Comparison of ENCODE assay signal across 21 mouse cellular contexts in genomic region chr11:86381478-86382091, GRCm38 (mm10). TPM values are rescaled to one million over a fixed set of nuclear protein-coding genes. Genes with fewer than 3 reads are reported as not detected.
DNase-seq lines count a peak whose midpoint lies in the region; ATAC-seq and TF ChIP-seq lines count a peak whose summit lies in the region.
"Had no signal": no experiment of that assay in that cellular context is flagged by ENCODE, and none has a peak within 500 bp of the region (broad histone marks: within the 10 kb centered on the region; RNA-seq: fewer than 3 reads in every experiment).

No protein-coding gene starts in this region.

- WGBS in midbrain, embryonic 11.5 days, result 85% methylated on average over 5 of the region's 5 CpGs
- WGBS in midbrain, embryonic 13.5 days, result 84% methylated on average over 5 of the region's 5 CpGs
- 82% methylated on average over 5 of the region's 5 CpGs for WGBS in limb, embryonic 10.5 days

- no peaks in the 10 kb centered on the region for H3K9me3 ChIP-seq in midbrain, embryonic 11.5 days (ENCODE audit: control insufficient read depth, low read length)
- H3K9me3 ChIP-seq in midbrain, embryonic 13.5 days, result no peaks in the 10 kb centered on the region
- no peaks in the 10 kb centered on the region for H3K9me3 ChIP-seq in limb, embryonic 10.5 days (replicated peaks)
- H3K9me3 ChIP-seq: embryonic facial prominence, embryonic 13.5 days; forebrain, embryonic 13.5 days; heart, embryonic 13.5 days; hindbrain, embryonic 12.5 days; intestine, embryonic 15.5 days; neural tube, embryonic 12.5 days had no signal

- no peaks in the 10 kb centered on the region for H3K4me1 ChIP-seq in midbrain, embryonic 11.5 days (ENCODE audit: control insufficient read depth, insufficient read depth, low read length)
- peaks cover 2% of the 10 kb centered on the region; the same call in 1 of the 2 replicates for H3K4me1 ChIP-seq in midbrain, embryonic 13.5 days (replicated peaks)
- H3K4me1 ChIP-seq in bone marrow macrophage, adult 2 months (ENCODE audit: control insufficient read depth, insufficient read depth, low read length), result peaks cover 23% of the 10 kb centered on the region
- H3K4me1 ChIP-seq in limb, embryonic 10.5 days, result peaks cover 13% of the 10 kb centered on the region; the same call in 1 of the 2 replicates
- H3K4me1 ChIP-seq: neural tube, embryonic 12.5 days had no signal

- H3K27me3 ChIP-seq in midbrain, embryonic 11.5 days (ENCODE audit: control insufficient read depth, insufficient read depth, low read length), result no peaks in the 10 kb centered on the region
- H3K27me3 ChIP-seq in midbrain, embryonic 13.5 days, result no peaks in the 10 kb centered on the region
- H3K27me3 ChIP-seq in limb, embryonic 10.5 days (ENCODE audit: low read depth, poor library complexity, severe bottlenecking), result no peaks in the 10 kb centered on the region
- H3K27me3 ChIP-seq: embryonic facial prominence, embryonic 13.5 days; forebrain, embryonic 13.5 days; heart, embryonic 13.5 days; hindbrain, embryonic 12.5 days; intestine, embryonic 15.5 days; neural tube, embryonic 12.5 days had no signal

- no peaks in the 10 kb centered on the region for H3K36me3 ChIP-seq in midbrain, embryonic 11.5 days (ENCODE audit: control insufficient read depth, insufficient read depth, low read length)
- H3K36me3 ChIP-seq in midbrain, embryonic 13.5 days, result no peaks in the 10 kb centered on the region
- no peaks in the 10 kb centered on the region for H3K36me3 ChIP-seq in limb, embryonic 10.5 days
- H3K36me3 ChIP-seq: embryonic facial prominence, embryonic 13.5 days; heart, embryonic 13.5 days; hindbrain, embryonic 12.5 days; intestine, embryonic 15.5 days; neural tube, embryonic 12.5 days had no signal

- no peak overlapping the region for H3K4me3 ChIP-seq in midbrain, embryonic 11.5 days (ENCODE audit: low read depth, low read length)
- no peak overlapping the region for H3K4me3 ChIP-seq in midbrain, embryonic 13.5 days (replicated peaks)
- H3K4me3 ChIP-seq in bone marrow macrophage, adult 2 months (ENCODE audit: insufficient read depth, low read length), result no peak overlapping the region
- H3K4me3 ChIP-seq in limb, embryonic 10.5 days, result no peak overlapping the region
- H3K4me3 ChIP-seq: embryonic facial prominence, embryonic 13.5 days; forebrain, embryonic 13.5 days; heart, embryonic 13.5 days; hindbrain, embryonic 12.5 days; intestine, embryonic 15.5 days; neural tube, embryonic 12.5 days had no signal

- no peak for ATAC-seq in midbrain, embryonic 11.5 days (ENCODE audit: low FRiP score)
- no peak for ATAC-seq in midbrain, embryonic 13.5 days
- ATAC-seq in activated CD4-positive, CD25-positive, alpha-beta regulatory T cell, adult 4 months, result no peak
- ATAC-seq: forebrain, embryonic 13.5 days; midbrain, embryonic 16.5 days had no signal

- no peak for TF ChIP-seq POLR2A in bone marrow macrophage, adult 2 months (IDR thresholded peaks at IDR 0.05; ENCODE audit: borderline replicate concordance, low read depth, low read length)

- no peak for TF ChIP-seq CTCF in bone marrow macrophage, adult 2 months (IDR thresholded peaks at IDR 0.05; ENCODE audit: low read depth, low read length)

- no peak overlapping the region for H3K4me2 ChIP-seq in midbrain, embryonic 11.5 days
- H3K4me2 ChIP-seq in midbrain, embryonic 13.5 days (replicated peaks), result no peak overlapping the region
- H3K4me2 ChIP-seq: embryonic facial prominence, embryonic 13.5 days; forebrain, embryonic 13.5 days; heart, embryonic 13.5 days; hindbrain, embryonic 12.5 days; intestine, embryonic 15.5 days; neural tube, embryonic 12.5 days had no signal

- peak; percentile 90 for DNase-seq in heart, adult 11 months
- no peak for DNase-seq in heart, postnatal 14 days
- peak; percentile 19 for DNase-seq in midbrain, embryonic 11.5 days (ENCODE audit: low spot score, missing footprints)
- DNase-seq in limb, embryonic 10.5 days (ENCODE audit: low spot score), result no peak
- DNase-seq in layer of hippocampus, postnatal 10 days (ENCODE audit: low spot score in 2 of 2), result no peak
- DNase-seq: cerebellum, adult 11 months; cerebellum, postnatal 36 days; gastrocnemius, postnatal 25 days; thymus, adult 18-20 months had no signal

- intact Hi-C loops in heart, postnatal 14 days (cut with DNase I), result no loop called here

- no peak overlapping the region for H3K27ac ChIP-seq in midbrain, embryonic 11.5 days (ENCODE audit: low read depth, low read length)
- H3K27ac ChIP-seq in midbrain, embryonic 13.5 days, result no peak overlapping the region
- H3K27ac ChIP-seq in bone marrow macrophage, adult 2 months (ENCODE audit: insufficient read depth, low read depth, low read length), result peak overlapping the region; percentile 16; the same call in 1 of the 2 replicates
- H3K27ac ChIP-seq in limb, embryonic 10.5 days, result no peak overlapping the region
- H3K27ac ChIP-seq: embryonic facial prominence, embryonic 13.5 days; forebrain, embryonic 13.5 days; heart, embryonic 13.5 days; hindbrain, embryonic 12.5 days; intestine, embryonic 15.5 days; kidney, postnatal 0 days; macrophage; neural tube, embryonic 12.5 days had no signal

- H3K9ac ChIP-seq in midbrain, embryonic 11.5 days (ENCODE audit: low read length), result no peak overlapping the region
- no peak overlapping the region for H3K9ac ChIP-seq in midbrain, embryonic 13.5 days (replicated peaks)
- H3K9ac ChIP-seq: embryonic facial prominence, embryonic 13.5 days; forebrain, embryonic 13.5 days; heart, embryonic 13.5 days; hindbrain, embryonic 12.5 days; intestine, embryonic 15.5 days; neural tube, embryonic 12.5 days had no signal

RNA-seq across cellular contexts. Expression of gene Med13, which starts 24.2 kb away (rescaled TPM):
- total RNA-seq in heart, postnatal 14 days (2021), result 10 to 100 TPM; 45.8 to 52.9 TPM
- 13.2 and 14.7 TPM in 2 replicates for polyA plus RNA-seq in midbrain, embryonic 11.5 days (2014; fragmentation: Nextera tagmentation; extraction: Ambion mirVana)
- 10.0 and 11.3 TPM in 2 replicates for polyA plus RNA-seq in midbrain, embryonic 13.5 days (2015; fragmentation: Nextera tagmentation; extraction: Ambion mirVana)
- 28.2 and 34.9 TPM in 2 replicates for polyA plus RNA-seq in bone marrow macrophage, adult 2 months (2012; ENCODE audit: insufficient read depth, insufficient read length, missing spikeins)
- polyA plus RNA-seq in limb, embryonic 10.5 days (2016; fragmentation: Nextera tagmentation; extraction: Ambion mirVana), result 6.6 and 8.8 TPM in 2 replicates
- 10 to 100 TPM; 55.5 to 60.9 TPM for total RNA-seq in layer of hippocampus, postnatal 10 days (2021)
- 10 to 100 TPM in 1 of 2 experiments, 1 to 10 TPM in 1; 8.5 to 11.0 TPM for polyA plus RNA-seq in activated CD4-positive, CD25-positive, alpha-beta regulatory T cell, adult 4 months (2017; shearing (Covaris generic))

Comparison
In these comparisons a context has a peak if more than half of its experiments do, and no peak if none do; other contexts are left out.
1. DNase-seq: peak in heart, adult 11 months (single experiment) and midbrain, embryonic 11.5 days (single experiment); none in heart, postnatal 14 days (0 of 2), limb, embryonic 10.5 days (single experiment) and layer of hippocampus, postnatal 10 days (0 of 2).